In genomic region chr13:35741620-35742421, GRCm38 (mm10) we compare ENCODE assay signal across 8 mouse cellular contexts.
DNase-seq lines count a peak whose midpoint lies in the region; ATAC-seq and TF ChIP-seq lines count a peak whose summit lies in the region.

No protein-coding gene starts in this region.

- H3K4me1 ChIP-seq in G1E (ENCODE audit: insufficient read depth, low read depth, low read length): peaks cover 50% of the 10 kb centered on the region
- H3K4me1 ChIP-seq in hindbrain, embryonic 10.5 days (replicated peaks): peaks cover 22% of the 10 kb centered on the region

- peak; percentile 20 for DNase-seq in G1E (ENCODE audit: low spot score)
- peak; percentile 42 for DNase-seq in c-Kit-negative CD71-positive TER-119-positive erythroid progenitor cells, embryonic 14.5 days (ENCODE audit: low read depth, low spot score)
- peak; percentile 70 for DNase-seq in hindbrain, embryonic 10.5 days (ENCODE audit: low spot score)
- DNase-seq in layer of hippocampus, postnatal 25 days (ENCODE audit: extremely low spot score in 1 of 2, low spot score in 1 of 2): peak; percentile 22 to 28
- DNase-seq in lung, postnatal 25 days (ENCODE audit: low spot score): peak; percentile 34
- peak; percentile 44 to 49 for DNase-seq in right cerebral cortex, adult 2 months (ENCODE audit: low spot score in 2 of 2)
- DNase-seq in urinary bladder, postnatal 14 days (ENCODE audit: low spot score): peak; percentile 57

- H3K9me3 ChIP-seq in G1E (replicated peaks): peaks cover 5% of the 10 kb centered on the region
- peaks cover 12% of the 10 kb centered on the region for H3K9me3 ChIP-seq in hindbrain, embryonic 10.5 days

- no peak for TF ChIP-seq CTCF in G1E (IDR thresholded peaks at IDR 0.05; ENCODE audit: low read depth, low read length)

- H3K27ac ChIP-seq in hindbrain, embryonic 10.5 days: peak overlapping the region; percentile 95

- no peak for ATAC-seq in G1E (ENCODE audit: extremely low read depth, insufficient number of reproducible peaks, low FRiP score, poor library complexity, severe bottlenecking)
- ATAC-seq in frontal cortex, adult (ENCODE audit: low TSS enrichment): peak; percentile 60

- peaks cover 21% of the 10 kb centered on the region for H3K36me3 ChIP-seq in G1E (replicated peaks)
- H3K36me3 ChIP-seq in hindbrain, embryonic 10.5 days: peaks cover 14% of the 10 kb centered on the region

- no peaks in the 10 kb centered on the region for H3K27me3 ChIP-seq in G1E (ENCODE audit: insufficient read depth, low read length)
- H3K27me3 ChIP-seq in hindbrain, embryonic 10.5 days (ENCODE audit: insufficient read depth, poor library complexity, severe bottlenecking): peaks cover 29% of the 10 kb centered on the region

- peak overlapping the region; percentile 96 for H3K4me3 ChIP-seq in G1E (ENCODE audit: low read depth, low read length)
- peak overlapping the region; percentile 90 for H3K4me3 ChIP-seq in hindbrain, embryonic 10.5 days

- WGBS in hindbrain, embryonic 10.5 days: under 1% methylated on average over 82 of the region's 93 CpGs

Comparison
In these comparisons a context has a peak if more than half of its experiments do, and no peak if none do; other contexts are left out.
1. DNase-seq: peak in every context shown above with its lines; median percentile 70 in hindbrain, embryonic 10.5 days; 57 in urinary bladder, postnatal 14 days; 46 in right cerebral cortex, adult 2 months; 42 in c-Kit-negative CD71-positive TER-119-positive erythroid progenitor cells, embryonic 14.5 days; 34 in lung, postnatal 25 days; 25 in layer of hippocampus, postnatal 25 days; 20 in G1E.